Mouse (Mus musculus): ENCODE measurements around the gene 4931406C07Rik. TPM values are rescaled to one million over a fixed set of nuclear protein-coding genes. Genes with fewer than 3 reads are reported as not detected.
"Not testable (repeated sequence)": the region's sequence is repeated elsewhere in the genome, so short reads cannot be mapped to it uniquely, and the experiment has no call there.

The 4931406C07Rik gene
- polyA plus RNA-seq (2015; fragmentation: Nextera tagmentation; extraction: Ambion mirVana), result 14.0 and 15.7 TPM in 2 replicates

DNA sequence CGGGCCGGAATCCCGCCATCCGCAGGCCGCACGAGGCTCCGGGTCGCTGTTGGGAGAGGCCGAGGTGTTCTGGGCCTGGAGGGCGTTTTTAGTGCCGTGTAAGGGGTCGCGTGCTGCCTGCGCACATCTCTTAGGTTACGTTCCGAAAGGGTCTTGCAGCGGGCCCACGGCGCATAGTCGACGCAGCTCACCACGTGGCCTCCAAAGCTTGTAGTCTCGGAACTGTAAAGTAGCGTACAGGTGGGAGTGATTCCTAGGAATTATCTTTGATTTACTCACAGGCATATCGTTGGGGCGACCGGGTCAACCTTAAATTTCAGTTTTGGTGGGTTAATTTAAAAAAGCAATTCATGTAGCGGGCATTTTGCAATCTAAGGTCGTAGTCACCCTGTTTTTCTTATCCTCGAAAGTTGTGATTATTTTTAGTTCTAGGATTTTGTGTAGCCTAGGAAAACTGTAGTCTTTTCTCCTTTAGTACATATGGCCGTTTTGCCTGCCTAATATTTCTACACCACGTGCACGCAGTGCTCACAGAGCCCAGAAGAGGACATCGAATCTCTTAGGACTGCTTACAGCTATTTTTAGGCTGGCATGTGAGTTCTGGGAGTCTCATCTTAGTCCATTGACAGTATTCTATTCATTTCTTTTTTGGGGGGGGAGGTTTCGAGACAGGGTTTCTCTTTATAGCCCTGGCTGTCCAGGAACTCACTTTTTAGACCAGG lies at the start of gene 4931406C07Rik:
Gene 4931406C07Rik, minus strand, starts transcription at position 51 of the 722 bp plus-strand sequence.
- H3K9ac ChIP-seq (replicated peaks), result peak within 1 kb of the TSS; percentile 96
- H3K9me3 ChIP-seq (replicated peaks), result no peaks in the 10 kb centered on the region
- H3K4me1 ChIP-seq, result peaks cover 44% of the 10 kb centered on the region
- peak; percentile 89 for ATAC-seq (ENCODE audit: low FRiP score)
- peak within 1 kb of the TSS; percentile 93 for H3K27ac ChIP-seq (replicated peaks)
- WGBS, result under 1% methylated on average over 35 of the region's 35 CpGs
- H3K27me3 ChIP-seq (replicated peaks), result no peaks in the 10 kb centered on the region
- peaks cover 27% of the 10 kb centered on the region for H3K36me3 ChIP-seq
- peak within 1 kb of the TSS; percentile 98 for H3K4me3 ChIP-seq (replicated peaks)
- H3K4me2 ChIP-seq, result peak within 1 kb of the TSS; percentile 79

- no peak overlapping the region for H3K27ac ChIP-seq (replicated peaks)
- WGBS, result 80% methylated on average over 2 of the region's 2 CpGs
- H3K4me1 ChIP-seq, result no peaks in the 10 kb centered on the region
- H3K27me3 ChIP-seq (replicated peaks), result no peaks in the 10 kb centered on the region
- no peak for ATAC-seq (ENCODE audit: low FRiP score)
- H3K4me3 ChIP-seq (replicated peaks), result no peak overlapping the region
- H3K9me3 ChIP-seq (replicated peaks), result no peaks in the 10 kb centered on the region
- H3K36me3 ChIP-seq, result peaks cover 36% of the 10 kb centered on the region
- H3K9ac ChIP-seq (replicated peaks), result no peak overlapping the region
- H3K4me2 ChIP-seq, result no peak overlapping the region
Observed at GRCm38 (mm10) chr9:15349925-15350324, 43.7 kb upstream of the 4931406C07Rik start.

GRCm38 (mm10) chr9:15337776-15338175 lies 31.5 kb upstream of the 4931406C07Rik start:
- Histone ChIP-seq H3K27me3 (replicated peaks) (no peaks in the 10 kb centered on the region), H3K27ac (replicated peaks) (no peak overlapping the region), H3K9me3 (replicated peaks) (no peaks in the 10 kb centered on the region), H3K4me3 (replicated peaks) (no peak overlapping the region), H3K4me1 (no peaks in the 10 kb centered on the region), H3K36me3 (peaks cover 75% of the 10 kb centered on the region), H3K4me2 (no peak overlapping the region), H3K9ac (replicated peaks) (no peak overlapping the region)
- 92% methylated on average over 4 of the region's 4 CpGs for WGBS
- no peak for ATAC-seq (ENCODE audit: low FRiP score)

DNA sequence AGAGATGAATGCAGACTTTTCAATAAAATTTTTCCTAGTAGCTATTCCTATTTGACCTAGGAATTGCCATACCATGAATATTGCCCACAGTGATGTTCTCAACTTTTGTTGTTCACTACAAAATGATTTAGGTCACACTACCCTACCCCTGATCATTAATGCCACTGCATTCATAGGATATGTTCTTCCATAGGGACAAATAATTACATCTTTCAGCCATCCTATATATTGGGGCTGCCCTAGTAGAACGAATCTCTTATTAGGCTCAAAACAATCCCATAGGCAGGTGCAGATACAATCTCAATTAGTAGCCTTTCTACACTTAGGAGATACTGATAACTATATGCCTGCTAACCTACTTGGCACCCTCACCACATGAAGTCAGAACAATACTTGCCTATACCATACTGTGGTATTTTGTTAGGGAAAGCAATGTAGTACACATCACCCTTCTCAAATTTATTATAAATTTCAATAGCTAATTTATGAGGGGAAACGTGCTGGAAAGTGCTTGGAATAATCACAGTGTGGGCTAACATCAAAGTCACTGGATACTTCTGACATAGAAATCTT lies 12.0 kb upstream of the 4931406C07Rik start:
- H3K27me3 ChIP-seq (replicated peaks), result no peaks in the 10 kb centered on the region
- 84% methylated on average over 2 of the region's 2 CpGs for WGBS
- H3K36me3 ChIP-seq, result peaks cover 65% of the 10 kb centered on the region
- no peak overlapping the region for H3K27ac ChIP-seq (replicated peaks)
- no peak overlapping the region for H3K4me3 ChIP-seq (replicated peaks)
- no peak overlapping the region for H3K4me2 ChIP-seq
- no peak overlapping the region for H3K9ac ChIP-seq (replicated peaks)
- ATAC-seq (ENCODE audit: low FRiP score), result no peak
- H3K9me3 ChIP-seq (replicated peaks), result no peaks in the 10 kb centered on the region
- no peaks in the 10 kb centered on the region for H3K4me1 ChIP-seq

DNA sequence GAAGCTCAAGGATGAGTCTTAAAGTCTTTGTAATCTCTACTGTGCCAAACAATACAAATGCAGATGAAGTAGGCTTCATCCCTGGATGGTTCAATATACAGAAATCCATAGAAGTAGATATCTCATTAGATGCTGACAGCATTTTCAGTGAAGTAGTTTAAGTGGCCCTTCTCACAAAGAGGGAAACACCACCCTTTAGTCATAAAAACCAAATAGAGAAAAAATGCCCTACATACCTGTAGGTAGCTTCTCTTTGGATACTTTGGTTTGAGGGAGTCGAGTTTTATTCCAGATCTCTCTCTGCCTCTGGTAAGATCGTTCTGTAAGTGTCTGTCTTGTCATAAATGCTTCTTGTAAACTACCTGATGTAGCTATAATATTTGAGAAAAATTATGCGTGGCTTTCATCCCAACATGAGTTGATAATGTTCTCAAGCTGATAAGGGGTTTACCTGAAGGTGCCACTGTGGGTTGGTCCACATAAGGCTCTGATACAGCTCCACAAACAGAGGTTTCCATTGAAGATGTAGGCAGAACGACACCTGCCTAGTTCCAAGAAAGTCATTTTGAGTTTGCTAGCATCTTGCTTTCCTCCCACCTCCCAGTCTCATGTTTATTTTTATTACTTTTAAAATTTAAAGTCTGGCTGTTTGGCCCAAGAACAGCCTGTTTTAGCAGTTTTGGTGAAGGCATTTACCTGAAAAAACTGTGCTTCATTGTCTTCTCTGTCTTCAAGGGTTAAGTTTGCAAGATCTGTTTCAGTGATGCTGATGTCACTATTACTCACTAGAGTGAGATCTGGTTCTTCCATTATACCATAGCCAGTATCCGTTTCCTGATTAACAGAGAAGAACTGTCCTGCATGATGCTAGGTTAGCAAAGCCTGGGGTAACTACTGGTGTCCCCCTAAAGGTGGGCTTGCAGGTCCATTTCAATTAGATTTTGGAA lies 11.2 kb upstream of the 4931406C07Rik start:
- Histone ChIP-seq H3K9me3 (replicated peaks) (no peaks in the 10 kb centered on the region), H3K4me2 (no peak overlapping the region), H3K4me1 (no peaks in the 10 kb centered on the region), H3K36me3 (peaks cover 63% of the 10 kb centered on the region), H3K27ac (replicated peaks) (no peak overlapping the region), H3K4me3 (replicated peaks) (no peak overlapping the region), H3K27me3 (replicated peaks) (no peaks in the 10 kb centered on the region), H3K9ac (replicated peaks) (no peak overlapping the region)
- ATAC-seq (ENCODE audit: low FRiP score), result no peak
- WGBS, result 66% methylated on average over 5 of the region's 5 CpGs

DNA sequence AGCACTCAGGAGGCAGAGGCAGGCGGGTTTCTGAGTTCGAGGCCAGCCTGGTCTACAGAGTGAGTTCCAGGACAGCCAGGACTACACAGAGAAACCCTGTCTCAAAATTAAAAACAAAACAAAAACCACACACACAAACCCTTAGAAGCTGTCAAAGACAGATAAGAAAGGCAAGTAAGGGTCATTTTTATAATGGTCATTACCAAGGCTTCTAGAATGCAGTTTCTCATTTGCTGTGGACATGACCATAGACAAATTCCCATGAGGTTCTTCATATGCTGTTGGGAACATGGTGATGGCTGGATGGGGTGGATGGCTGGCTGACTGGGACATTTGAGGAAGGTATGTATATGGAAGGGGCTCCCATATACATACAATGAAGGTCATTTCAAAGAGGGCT lies 10.0 kb upstream of the 4931406C07Rik start:
- H3K4me1 ChIP-seq; H3K27ac ChIP-seq (replicated peaks); H3K4me3 ChIP-seq (replicated peaks); H3K27me3 ChIP-seq (replicated peaks); H3K4me2 ChIP-seq; H3K9me3 ChIP-seq (replicated peaks); ATAC-seq (ENCODE audit: low FRiP score); H3K9ac ChIP-seq (replicated peaks): not testable (repeated sequence)
- peaks cover 61% of the 10 kb centered on the region for H3K36me3 ChIP-seq
- 92% methylated on average over 2 of the region's 2 CpGs for WGBS

GRCm38 (mm10) chr9:15314619-15315018 lies 8.4 kb upstream of the 4931406C07Rik start:
- Histone ChIP-seq H3K27me3 (replicated peaks) (no peaks in the 10 kb centered on the region), H3K27ac (replicated peaks) (no peak overlapping the region), H3K4me3 (replicated peaks) (no peak overlapping the region), H3K36me3 (peaks cover 71% of the 10 kb centered on the region), H3K4me2 (no peak overlapping the region), H3K9me3 (replicated peaks) (no peaks in the 10 kb centered on the region), H3K4me1 (peaks cover 5% of the 10 kb centered on the region), H3K9ac (replicated peaks) (no peak overlapping the region)
- 90% methylated on average over 1 of the region's 1 CpGs for WGBS
- no peak for ATAC-seq (ENCODE audit: low FRiP score)

DNA sequence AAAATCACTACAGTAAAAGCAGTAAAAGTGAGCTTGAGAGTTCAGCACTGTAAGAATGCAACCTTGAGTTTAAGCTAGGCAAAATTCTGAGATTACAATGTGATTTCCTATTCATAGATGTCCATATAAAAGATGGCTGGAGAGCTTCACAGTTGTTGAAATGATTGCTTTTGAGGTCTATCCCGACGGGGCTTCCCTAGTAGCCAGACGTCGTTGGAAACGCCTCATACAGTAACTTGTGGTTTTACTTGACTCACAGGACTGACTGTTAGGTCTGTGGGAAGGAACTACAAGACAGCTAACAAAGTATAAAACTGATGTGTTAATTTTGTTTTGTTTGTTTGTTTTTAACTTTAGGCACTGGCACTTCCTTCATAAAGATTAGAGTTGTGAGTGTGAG lies 7.4 kb upstream of the 4931406C07Rik start:
- H3K27me3 ChIP-seq (replicated peaks), result no peaks in the 10 kb centered on the region
- no peak for ATAC-seq (ENCODE audit: low FRiP score)
- no peak overlapping the region for H3K4me3 ChIP-seq (replicated peaks)
- no peak overlapping the region for H3K4me2 ChIP-seq
- H3K9me3 ChIP-seq (replicated peaks), result no peaks in the 10 kb centered on the region
- H3K27ac ChIP-seq (replicated peaks), result no peak overlapping the region
- peaks cover 14% of the 10 kb centered on the region for H3K4me1 ChIP-seq
- WGBS, result 93% methylated on average over 5 of the region's 5 CpGs
- H3K36me3 ChIP-seq, result peaks cover 80% of the 10 kb centered on the region
- H3K9ac ChIP-seq (replicated peaks), result no peak overlapping the region

DNA sequence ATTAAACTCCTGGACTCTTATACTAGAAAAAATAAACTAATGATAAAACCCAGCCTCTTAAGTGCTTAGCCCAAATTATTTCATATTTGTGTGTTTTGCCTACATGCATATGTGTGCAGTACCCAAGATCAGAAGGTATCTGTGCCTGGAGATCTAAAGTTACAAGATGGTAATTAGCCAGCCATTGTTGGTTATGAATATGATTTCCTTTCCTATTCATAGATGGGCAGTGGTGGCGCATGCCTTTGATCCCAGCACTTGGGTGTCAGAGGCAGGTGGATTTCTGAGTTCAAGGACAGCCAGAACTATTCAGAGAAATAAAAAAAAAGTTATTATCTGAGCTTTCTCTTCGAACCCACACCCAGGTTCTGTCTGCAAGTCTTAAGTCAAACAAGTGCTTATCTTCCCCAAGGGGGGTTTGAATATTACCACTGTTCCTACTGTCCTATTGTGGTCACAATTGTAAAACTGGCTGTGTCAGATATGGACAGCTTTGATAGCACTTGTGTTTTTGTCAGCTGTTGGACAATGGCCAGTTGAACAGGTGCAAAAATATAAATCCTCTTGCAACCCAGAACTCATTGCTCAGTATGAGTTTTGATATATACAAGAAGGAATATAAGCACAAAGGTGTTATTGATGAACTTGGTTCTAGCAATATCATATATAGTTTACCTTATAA lies 5.9 kb upstream of the 4931406C07Rik start:
- Histone ChIP-seq H3K27me3 (replicated peaks) (no peaks in the 10 kb centered on the region), H3K9me3 (replicated peaks) (no peaks in the 10 kb centered on the region), H3K9ac (replicated peaks) (no peak overlapping the region), H3K4me3 (replicated peaks) (no peak overlapping the region), H3K27ac (replicated peaks) (no peak overlapping the region), H3K36me3 (peaks cover 71% of the 10 kb centered on the region), H3K4me2 (no peak overlapping the region), H3K4me1 (peaks cover 28% of the 10 kb centered on the region)
- WGBS, result 97% methylated on average over 2 of the region's 2 CpGs
- ATAC-seq (ENCODE audit: low FRiP score), result no peak

GRCm38 (mm10) chr9:15310179-15310578 lies 3.9 kb upstream of the 4931406C07Rik start:
- H3K27me3 ChIP-seq (replicated peaks), result no peaks in the 10 kb centered on the region
- H3K27ac ChIP-seq (replicated peaks), result no peak overlapping the region
- peaks cover 58% of the 10 kb centered on the region for H3K36me3 ChIP-seq
- H3K4me3 ChIP-seq (replicated peaks), result no peak overlapping the region
- no peak for ATAC-seq (ENCODE audit: low FRiP score)
- peaks cover 39% of the 10 kb centered on the region for H3K4me1 ChIP-seq
- no peaks in the 10 kb centered on the region for H3K9me3 ChIP-seq (replicated peaks)
- no peak overlapping the region for H3K4me2 ChIP-seq
- no peak overlapping the region for H3K9ac ChIP-seq (replicated peaks)
- WGBS, result 93% methylated on average over 1 of the region's 1 CpGs

DNA sequence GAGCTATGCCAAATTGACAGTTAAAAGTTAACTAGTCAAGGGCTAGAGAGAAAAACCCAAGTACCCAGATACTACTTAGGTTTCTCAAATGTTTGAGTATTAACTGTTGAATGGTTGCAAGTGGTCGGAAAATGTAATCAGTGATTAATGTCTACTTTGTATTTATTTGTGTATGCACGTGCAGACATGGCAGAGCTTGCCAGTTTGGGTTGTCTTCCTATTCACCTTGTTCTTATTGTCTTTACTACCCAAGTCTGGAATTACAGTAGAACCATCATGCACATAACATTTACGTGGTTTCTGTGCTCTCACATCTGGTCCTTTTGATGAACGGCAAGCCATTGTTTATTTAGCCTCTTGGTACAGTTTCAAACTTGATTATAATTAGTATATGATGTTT lies 3.2 kb upstream of the 4931406C07Rik start:
- 79% methylated on average over 4 of the region's 4 CpGs for WGBS
- Histone ChIP-seq H3K27me3 (replicated peaks) (no peaks in the 10 kb centered on the region), H3K4me2 (no peak overlapping the region), H3K36me3 (peaks cover 51% of the 10 kb centered on the region), H3K9ac (replicated peaks) (no peak overlapping the region), H3K27ac (replicated peaks) (no peak overlapping the region), H3K4me1 (peaks cover 44% of the 10 kb centered on the region), H3K9me3 (replicated peaks) (no peaks in the 10 kb centered on the region), H3K4me3 (replicated peaks) (no peak overlapping the region)
- no peak for ATAC-seq (ENCODE audit: low FRiP score)
